Mouse (Mus musculus): ENCODE results near the gene Noxo1. TPM values are rescaled to one million over a fixed set of nuclear protein-coding genes. Genes with fewer than 3 reads are reported as not detected.
A peak's percentile ranks its signal among the peaks of the same experiment; 100 is the strongest.

The Noxo1 gene
- polyA plus RNA-seq, 1 experiment: 10.8 TPM

DNA sequence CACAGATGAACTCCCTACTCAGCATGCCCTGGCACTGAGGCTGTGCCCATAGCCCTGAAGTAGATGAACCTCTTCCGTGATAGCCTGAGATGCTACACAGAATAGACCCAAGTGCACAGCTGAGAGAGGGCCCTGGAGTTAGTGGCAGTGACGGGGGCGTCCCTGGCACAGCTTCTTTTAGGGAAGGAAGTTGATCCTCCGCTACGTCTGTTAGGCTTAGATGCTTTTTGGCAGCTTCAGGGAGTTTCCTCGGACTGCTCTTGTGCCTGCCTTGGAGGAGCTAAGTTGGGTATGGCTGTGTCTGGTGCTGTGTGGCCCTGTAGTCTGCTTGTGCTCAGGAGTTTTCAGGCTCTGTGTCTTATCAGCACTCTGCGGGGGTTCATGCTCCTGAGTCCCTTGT lies 21.8 kb upstream of the Noxo1 start:
- Histone ChIP-seq H3K27ac (ENCODE audit: control insufficient read depth, insufficient read depth, low read length) (no peak overlapping the region), H3K27me3 (ENCODE audit: control insufficient read depth, insufficient read depth, low read length) (no peaks in the 10 kb centered on the region), H3K4me1 (replicated peaks; ENCODE audit: control insufficient read depth, insufficient read depth, low read length) (peaks cover 18% of the 10 kb centered on the region), H3K36me3 (ENCODE audit: control insufficient read depth, insufficient read depth, low read length) (peaks cover 17% of the 10 kb centered on the region; the same call in 1 of the 2 replicates), H3K4me3 (ENCODE audit: control insufficient read depth, insufficient read depth, low read length) (no peak overlapping the region)
- DNase-seq: no peak
- TF ChIP-seq CTCF (IDR thresholded peaks at IDR 0.05; ENCODE audit: borderline replicate concordance, control insufficient read depth, extremely low read depth, insufficient read depth, low read length, poor library complexity): no peak
- TF ChIP-seq POLR2A (IDR thresholded peaks at IDR 0.05; ENCODE audit: control insufficient read depth, extremely low read depth, insufficient read depth, low read length, poor library complexity): no peak
- WGBS: 77% methylated on average over 7 of the region's 7 CpGs

GRCm38 (mm10) chr17:24676187-24676586 lies 19.8 kb upstream of the Noxo1 start:
- Histone ChIP-seq H3K4me1 (replicated peaks; ENCODE audit: control insufficient read depth, insufficient read depth, low read length) (peaks cover 10% of the 10 kb centered on the region), H3K4me3 (ENCODE audit: control insufficient read depth, insufficient read depth, low read length) (no peak overlapping the region), H3K36me3 (ENCODE audit: control insufficient read depth, insufficient read depth, low read length) (peaks cover 22% of the 10 kb centered on the region; the same call in 1 of the 2 replicates), H3K27me3 (ENCODE audit: control insufficient read depth, insufficient read depth, low read length) (no peaks in the 10 kb centered on the region), H3K27ac (ENCODE audit: control insufficient read depth, insufficient read depth, low read length) (no peak overlapping the region)
- TF ChIP-seq POLR2A (IDR thresholded peaks at IDR 0.05; ENCODE audit: control insufficient read depth, extremely low read depth, insufficient read depth, low read length, poor library complexity) (no peak), CTCF (IDR thresholded peaks at IDR 0.05; ENCODE audit: borderline replicate concordance, control insufficient read depth, extremely low read depth, insufficient read depth, low read length, poor library complexity) (peak; percentile 61; the same call in 1 of the 2 replicates)
- peak; percentile 74 for DNase-seq
- whole genome bisulfite sequencing: 74% methylated on average over 2 of the region's 2 CpGs

- H3K36me3 ChIP-seq (ENCODE audit: control insufficient read depth, insufficient read depth, low read length): peaks cover 22% of the 10 kb centered on the region; the same call in 1 of the 2 replicates
- WGBS: 86% methylated on average over 5 of the region's 5 CpGs
Observed at GRCm38 (mm10) chr17:24676877-24677276, 19.2 kb upstream of the Noxo1 start.

GRCm38 (mm10) chr17:24677500-24678080 lies 18.4 kb upstream of the Noxo1 start:
- no peak overlapping the region for H3K4me3 ChIP-seq (ENCODE audit: control insufficient read depth, insufficient read depth, low read length)
- WGBS: 98% methylated on average over 24 of the region's 24 CpGs
- H3K27me3 ChIP-seq (ENCODE audit: control insufficient read depth, insufficient read depth, low read length): no peaks in the 10 kb centered on the region
- no peaks in the 10 kb centered on the region for H3K4me1 ChIP-seq (replicated peaks; ENCODE audit: control insufficient read depth, insufficient read depth, low read length)
- peaks cover 22% of the 10 kb centered on the region; the same call in 1 of the 2 replicates for H3K36me3 ChIP-seq (ENCODE audit: control insufficient read depth, insufficient read depth, low read length)
- no peak for TF ChIP-seq POLR2A (IDR thresholded peaks at IDR 0.05; ENCODE audit: control insufficient read depth, extremely low read depth, insufficient read depth, low read length, poor library complexity)
- no peak for TF ChIP-seq CTCF (IDR thresholded peaks at IDR 0.05; ENCODE audit: borderline replicate concordance, control insufficient read depth, extremely low read depth, insufficient read depth, low read length, poor library complexity)
- no peak overlapping the region for H3K27ac ChIP-seq (ENCODE audit: control insufficient read depth, insufficient read depth, low read length)
- no peak for DNase-seq

More at GRCm38 (mm10) chr17:24676877-24677276, 19.2 kb upstream of the Noxo1 start:
- no peak for DNase-seq
- H3K4me3 ChIP-seq (ENCODE audit: control insufficient read depth, insufficient read depth, low read length): no peak overlapping the region
- TF ChIP-seq POLR2A (IDR thresholded peaks at IDR 0.05; ENCODE audit: control insufficient read depth, extremely low read depth, insufficient read depth, low read length, poor library complexity) (no peak), CTCF (IDR thresholded peaks at IDR 0.05; ENCODE audit: borderline replicate concordance, control insufficient read depth, extremely low read depth, insufficient read depth, low read length, poor library complexity) (no peak)
- H3K4me1 ChIP-seq (replicated peaks; ENCODE audit: control insufficient read depth, insufficient read depth, low read length): peaks cover 4% of the 10 kb centered on the region; the same call in 1 of the 2 replicates
- H3K27ac ChIP-seq (ENCODE audit: control insufficient read depth, insufficient read depth, low read length): no peak overlapping the region
- H3K27me3 ChIP-seq (ENCODE audit: control insufficient read depth, insufficient read depth, low read length): no peaks in the 10 kb centered on the region

GRCm38 (mm10) chr17:24686514-24686913 lies 9.5 kb upstream of the Noxo1 start:
- peak; percentile 34 for DNase-seq
- Histone ChIP-seq H3K4me3 (ENCODE audit: control insufficient read depth, insufficient read depth, low read length) (no peak overlapping the region), H3K4me1 (replicated peaks; ENCODE audit: control insufficient read depth, insufficient read depth, low read length) (peaks cover 22% of the 10 kb centered on the region), H3K27ac (ENCODE audit: control insufficient read depth, insufficient read depth, low read length) (no peak overlapping the region), H3K27me3 (ENCODE audit: control insufficient read depth, insufficient read depth, low read length) (peaks cover 15% of the 10 kb centered on the region), H3K36me3 (ENCODE audit: control insufficient read depth, insufficient read depth, low read length) (no peaks in the 10 kb centered on the region)
- 37% methylated on average over 16 of the region's 16 CpGs for WGBS
- TF ChIP-seq CTCF (IDR thresholded peaks at IDR 0.05; ENCODE audit: borderline replicate concordance, control insufficient read depth, extremely low read depth, insufficient read depth, low read length, poor library complexity) (no peak), POLR2A (IDR thresholded peaks at IDR 0.05; ENCODE audit: control insufficient read depth, extremely low read depth, insufficient read depth, low read length, poor library complexity) (no peak)

- Histone ChIP-seq H3K4me1 (replicated peaks; ENCODE audit: control insufficient read depth, insufficient read depth, low read length) (peaks cover 22% of the 10 kb centered on the region), H3K27ac (ENCODE audit: control insufficient read depth, insufficient read depth, low read length) (no peak overlapping the region), H3K4me3 (ENCODE audit: control insufficient read depth, insufficient read depth, low read length) (peak overlapping the region; percentile 40), H3K27me3 (ENCODE audit: control insufficient read depth, insufficient read depth, low read length) (peaks cover 15% of the 10 kb centered on the region), H3K36me3 (ENCODE audit: control insufficient read depth, insufficient read depth, low read length) (no peaks in the 10 kb centered on the region)
- DNase-seq: peak; percentile 72
- TF ChIP-seq POLR2A (IDR thresholded peaks at IDR 0.05; ENCODE audit: control insufficient read depth, extremely low read depth, insufficient read depth, low read length, poor library complexity) (no peak), CTCF (IDR thresholded peaks at IDR 0.05; ENCODE audit: borderline replicate concordance, control insufficient read depth, extremely low read depth, insufficient read depth, low read length, poor library complexity) (no peak)
- WGBS: under 1% methylated on average over 25 of the region's 25 CpGs
Observed at GRCm38 (mm10) chr17:24687146-24687595, 8.9 kb upstream of the Noxo1 start.
